Mouse (Mus musculus) intestine, postnatal 0 days (tissue): ENCODE data around the gene Lpcat1. TPM values are rescaled to one million over a fixed set of nuclear protein-coding genes. Genes with fewer than 3 reads are reported as not detected.

Source experiments
- ATAC-seq: fragments of 200-750 bp; cut with Nextera tagmentation; 2 replicates; pipeline ENCODE4 v1.8.0; 2017; ENCODE audit warnings: mild to moderate bottlenecking, moderate TSS enrichment, moderate library complexity
- H3K27ac ChIP-seq: fragments of 300-500 bp; sonication (generic); 2 replicates; pipeline ENCODE4 v1.5.1; 2014; ENCODE audit warnings: mild to moderate bottlenecking, low read depth, low read length, moderate library complexity
- H3K27me3 ChIP-seq: fragments of 300-500 bp; sonication (generic); replicated peaks from 2 replicates; pipeline ENCODE4 v1.6.1; 2014; ENCODE audit warnings: low read length, mixed read lengths; ENCODE audit not compliant: control insufficient read depth, insufficient read depth
- H3K36me3 ChIP-seq: fragments of 300-500 bp; sonication (generic); 2 replicates; pipeline ENCODE4 v1.6.1; 2014; ENCODE audit warnings: mild to moderate bottlenecking, moderate library complexity; ENCODE audit not compliant: control insufficient read depth, insufficient read depth
- H3K4me1 ChIP-seq: fragments of 300-500 bp; sonication (generic); replicated peaks from 2 replicates; pipeline ENCODE4 v1.6.1; 2014; ENCODE audit warnings: antibody characterized with exemption, low read length, mixed read lengths; ENCODE audit not compliant: control insufficient read depth, insufficient read depth
- H3K4me2 ChIP-seq: fragments of 300-500 bp; sonication (generic); replicated peaks from 2 replicates; pipeline ENCODE4 v1.6.1; 2014; ENCODE audit warnings: low read depth, mild to moderate bottlenecking, moderate library complexity
- H3K4me3 ChIP-seq: fragments of 300-500 bp; sonication (generic); 2 replicates; pipeline ENCODE4 v1.5.1; 2014; ENCODE audit warnings: low read depth, low read length
- H3K9ac ChIP-seq: fragments of 300-500 bp; sonication (generic); 2 replicates; pipeline ENCODE4 v1.6.1; 2014; ENCODE audit warnings: mild to moderate bottlenecking, low read depth, low read length
- H3K9me3 ChIP-seq: fragments of 300-500 bp; sonication (generic); 2 replicates; pipeline ENCODE4 v1.6.1; 2016; ENCODE audit warnings: mixed run types; ENCODE audit not compliant: control insufficient read depth
- CTCF ChIP-seq: sonication (generic); IDR thresholded peaks from 2 replicates; pipeline ENCODE4 v1.5.1; 2016; ENCODE audit warnings: low read depth, mild to moderate bottlenecking, control low read depth, antibody characterized with exemption, moderate library complexity
- WGBS: fragments of 180-500 bp; shearing (Covaris S2); extraction: QIAGEN DNeasy Blood & Tissue Kit; methylation state at CpG from one replicate; pipeline ENCODE4 v1.1.7; 2014; 5-methylcytosine and 5-hydroxymethylcytosine counted together
- polyA plus RNA-seq: library from polyadenylated mRNA; unstranded; fragments of >200 nt; fragmentation: Nextera tagmentation; extraction: Ambion mirVana; gene quantifications from 2 replicates; pipeline ENCODE4 v1.2.1, GENCODE M21; 2015

Lpcat1 gene
- polyA plus RNA-seq, 1 experiment from 2014 or later = 8.2 TPM

DNA sequence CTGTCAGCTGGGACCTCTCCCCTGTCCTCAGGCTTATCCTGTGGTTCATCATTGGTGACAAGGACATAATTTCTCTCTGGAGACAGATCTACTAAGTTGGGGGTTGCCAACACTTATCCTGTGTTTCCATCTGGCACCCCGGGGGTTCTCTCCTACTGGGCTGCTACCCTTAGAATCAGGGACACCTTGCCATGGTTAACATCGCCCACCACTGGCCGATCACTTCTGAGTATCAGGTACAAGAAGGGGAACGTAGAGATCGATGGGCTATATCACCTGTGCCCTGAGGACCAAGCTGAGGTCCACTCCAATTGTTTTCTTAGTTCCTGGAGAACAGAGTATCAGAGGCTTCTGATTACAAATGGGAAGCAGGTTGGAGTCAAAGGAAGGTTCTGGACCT, 97.2 kb downstream of the Lpcat1 start:
- Histone ChIP-seq H3K27ac (no peak overlapping the region), H3K36me3 (no peaks in the 10 kb centered on the region), H3K4me2 (no peak overlapping the region), H3K9me3 (no peaks in the 10 kb centered on the region), H3K4me1 (no peaks in the 10 kb centered on the region), H3K27me3 (no peaks in the 10 kb centered on the region), H3K9ac (no peak overlapping the region), H3K4me3 (no peak overlapping the region)
- no peak for ATAC-seq
- no peak for TF ChIP-seq CTCF
- 87% methylated on average over 5 of the region's 5 CpGs for WGBS

Other genes with a start within 250 kb of the Lpcat1 start
- 0.27 and 0.38 TPM in 2 replicates for gene Irx4, start 206.7 kb upstream of the Lpcat1 start, polyA plus RNA-seq
- 117 and 118 TPM in 2 replicates for gene Mrpl36, start 138.7 kb upstream of the Lpcat1 start, polyA plus RNA-seq
- 555 and 577 TPM in 2 replicates for gene Ndufs6, start 138.7 kb upstream of the Lpcat1 start, polyA plus RNA-seq
- 4.3 and 5.0 TPM in 2 replicates for gene Slc6a3, start 69.5 kb downstream of the Lpcat1 start, polyA plus RNA-seq
- 127 and 132 TPM in 2 replicates for gene Clptm1l, start 136.8 kb downstream of the Lpcat1 start, polyA plus RNA-seq
- 2.4 and 3.0 TPM in 2 replicates for gene Tert, start 159.7 kb downstream of the Lpcat1 start, polyA plus RNA-seq
- 0.04 and 0.20 TPM in 2 replicates for gene Slc6a18, start 210.8 kb downstream of the Lpcat1 start, polyA plus RNA-seq
- gene Slc6a19, start 237.7 kb downstream of the Lpcat1 start, polyA plus RNA-seq = 110 and 119 TPM in 2 replicates